Mouse (Mus musculus): Measurements from ENCODE around the gene Sdad1. TPM values are rescaled to one million over a fixed set of nuclear protein-coding genes. Genes with fewer than 3 reads are reported as not detected.

Gene Sdad1
- polyA plus RNA-seq, 1 experiment, result 83.8 TPM

GRCm38 (mm10) chr5:92294525-92294924, 15.8 kb downstream of the Sdad1 start:
- Histone ChIP-seq H3K27me3 (ENCODE audit: control insufficient read depth, insufficient read depth, low read length, poor library complexity, severe bottlenecking) (no peaks in the 10 kb centered on the region), H3K36me3 (ENCODE audit: control insufficient read depth, insufficient read depth, low read length, poor library complexity, severe bottlenecking) (peaks cover 62% of the 10 kb centered on the region), H3K4me3 (ENCODE audit: low read depth, low read length) (no peak overlapping the region), H3K9me3 (replicated peaks; ENCODE audit: control insufficient read depth, insufficient read depth, low read length, poor library complexity, severe bottlenecking) (no peaks in the 10 kb centered on the region), H3K27ac (ENCODE audit: insufficient read depth, low read length) (no peak overlapping the region), H3K4me1 (ENCODE audit: control insufficient read depth, insufficient read depth, low read length) (no peaks in the 10 kb centered on the region), H3K9ac (ENCODE audit: low read depth, poor library complexity, severe bottlenecking) (no peak overlapping the region)
- TF ChIP-seq EP300 (IDR thresholded peaks at IDR 0.05; ENCODE audit: insufficient read depth, low read depth, low read length) (no peak), CTCF (IDR thresholded peaks at IDR 0.05; ENCODE audit: low read depth, low read length) (no peak), POLR2A (IDR thresholded peaks at IDR 0.05; ENCODE audit: insufficient read depth, low read length) (no peak)

DNA sequence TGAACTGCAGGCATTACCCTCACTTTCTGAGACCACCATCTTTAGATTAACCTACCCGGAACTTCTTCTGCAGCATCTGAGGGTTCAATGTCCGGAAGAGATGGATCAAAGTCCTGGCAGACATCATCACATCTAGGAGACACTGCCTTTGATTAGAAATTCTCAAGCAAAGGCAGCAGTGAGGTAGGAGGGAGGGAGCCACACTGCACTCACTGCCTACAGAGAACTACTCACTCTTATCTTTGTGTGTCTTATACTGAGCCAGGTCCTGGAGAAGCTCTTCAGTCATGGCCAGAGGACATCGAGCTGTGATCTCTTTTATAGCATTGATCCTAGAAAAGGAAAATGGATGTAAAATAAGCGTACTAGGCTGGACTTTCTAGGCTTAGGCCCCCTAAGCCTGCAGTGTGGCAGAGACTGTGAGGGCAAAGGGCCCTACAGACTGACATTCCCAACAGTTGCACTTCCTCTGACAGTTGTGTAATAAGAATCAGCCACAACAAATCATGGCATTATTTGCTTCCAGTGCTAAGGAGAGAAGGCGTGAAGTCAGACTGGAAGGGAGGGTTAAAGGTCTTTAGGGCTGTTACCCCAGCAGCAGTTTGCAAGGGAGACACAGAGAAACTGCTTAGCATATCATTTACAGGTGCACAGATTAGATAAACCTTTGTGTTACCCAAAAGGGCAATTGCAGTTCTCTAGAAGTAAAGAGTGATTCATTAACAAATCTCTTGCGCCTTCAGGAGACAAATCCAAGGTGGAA, 18.4 kb downstream of the Sdad1 start:
- Histone ChIP-seq H3K36me3 (ENCODE audit: control insufficient read depth, insufficient read depth, low read length, poor library complexity, severe bottlenecking) (peaks cover 70% of the 10 kb centered on the region), H3K27ac (ENCODE audit: insufficient read depth, low read length) (no peak overlapping the region), H3K4me1 (ENCODE audit: control insufficient read depth, insufficient read depth, low read length) (no peaks in the 10 kb centered on the region), H3K9me3 (replicated peaks; ENCODE audit: control insufficient read depth, insufficient read depth, low read length, poor library complexity, severe bottlenecking) (no peaks in the 10 kb centered on the region), H3K27me3 (ENCODE audit: control insufficient read depth, insufficient read depth, low read length, poor library complexity, severe bottlenecking) (no peaks in the 10 kb centered on the region), H3K4me3 (ENCODE audit: low read depth, low read length) (no peak overlapping the region), H3K9ac (ENCODE audit: low read depth, poor library complexity, severe bottlenecking) (no peak overlapping the region)
- TF ChIP-seq POLR2A (IDR thresholded peaks at IDR 0.05; ENCODE audit: insufficient read depth, low read length) (no peak), EP300 (IDR thresholded peaks at IDR 0.05; ENCODE audit: insufficient read depth, low read depth, low read length) (no peak), CTCF (IDR thresholded peaks at IDR 0.05; ENCODE audit: low read depth, low read length) (no peak)

DNA sequence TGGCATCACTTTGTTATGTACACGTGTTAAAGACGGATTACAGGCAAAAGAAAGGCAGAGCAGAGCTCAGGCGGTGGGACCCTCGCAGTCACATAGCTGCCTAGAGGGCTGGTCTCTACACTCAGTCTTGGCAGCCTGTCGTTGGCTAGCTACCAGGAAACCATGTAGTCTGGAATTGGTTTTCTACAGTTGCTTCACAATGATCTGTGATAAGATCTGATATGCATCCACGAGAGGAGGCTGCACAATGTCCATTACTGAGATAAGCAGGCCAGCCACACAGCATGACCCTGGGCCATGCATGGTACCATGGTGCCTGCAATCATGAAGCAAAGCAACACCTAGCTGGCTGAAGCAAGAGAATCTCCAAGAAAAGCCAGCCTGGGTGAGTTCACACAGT, 22.4 kb downstream of the Sdad1 start:
- Histone ChIP-seq H3K27me3 (ENCODE audit: control insufficient read depth, insufficient read depth, low read length, poor library complexity, severe bottlenecking) (no peaks in the 10 kb centered on the region), H3K4me1 (ENCODE audit: control insufficient read depth, insufficient read depth, low read length) (no peaks in the 10 kb centered on the region), H3K27ac (ENCODE audit: insufficient read depth, low read length) (no peak overlapping the region), H3K9ac (ENCODE audit: low read depth, poor library complexity, severe bottlenecking) (no peak overlapping the region), H3K36me3 (ENCODE audit: control insufficient read depth, insufficient read depth, low read length, poor library complexity, severe bottlenecking) (peaks cover 61% of the 10 kb centered on the region), H3K4me3 (ENCODE audit: low read depth, low read length) (no peak overlapping the region), H3K9me3 (replicated peaks; ENCODE audit: control insufficient read depth, insufficient read depth, low read length, poor library complexity, severe bottlenecking) (no peaks in the 10 kb centered on the region)
- TF ChIP-seq POLR2A (IDR thresholded peaks at IDR 0.05; ENCODE audit: insufficient read depth, low read length) (no peak), CTCF (IDR thresholded peaks at IDR 0.05; ENCODE audit: low read depth, low read length) (no peak), EP300 (IDR thresholded peaks at IDR 0.05; ENCODE audit: insufficient read depth, low read depth, low read length) (no peak)

DNA sequence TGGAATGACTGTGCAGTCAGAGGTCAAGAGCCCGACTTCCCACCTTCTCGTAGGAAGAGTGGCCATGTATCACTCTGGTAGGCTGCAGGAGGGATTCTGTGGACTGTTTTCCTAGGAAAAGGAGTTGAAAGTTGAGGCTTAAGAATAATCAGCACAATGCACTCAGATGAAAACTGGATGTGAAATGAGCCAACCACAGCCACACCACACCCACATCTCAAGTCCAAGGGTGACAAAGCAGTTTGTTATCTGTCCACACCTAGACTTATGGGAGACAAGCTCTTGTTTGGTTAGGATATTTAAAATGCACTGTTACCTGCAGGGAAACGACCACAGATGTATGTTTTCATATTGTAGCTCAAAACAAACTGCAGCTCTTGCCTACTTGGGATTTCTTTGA, 27.2 kb downstream of the Sdad1 start:
- Histone ChIP-seq H3K9ac (ENCODE audit: low read depth, poor library complexity, severe bottlenecking) (no peak overlapping the region), H3K27me3 (ENCODE audit: control insufficient read depth, insufficient read depth, low read length, poor library complexity, severe bottlenecking) (no peaks in the 10 kb centered on the region), H3K36me3 (ENCODE audit: control insufficient read depth, insufficient read depth, low read length, poor library complexity, severe bottlenecking) (peaks cover 19% of the 10 kb centered on the region), H3K4me1 (ENCODE audit: control insufficient read depth, insufficient read depth, low read length) (no peaks in the 10 kb centered on the region), H3K4me3 (ENCODE audit: low read depth, low read length) (no peak overlapping the region), H3K9me3 (replicated peaks; ENCODE audit: control insufficient read depth, insufficient read depth, low read length, poor library complexity, severe bottlenecking) (no peaks in the 10 kb centered on the region), H3K27ac (ENCODE audit: insufficient read depth, low read length) (no peak overlapping the region)
- TF ChIP-seq POLR2A (IDR thresholded peaks at IDR 0.05; ENCODE audit: insufficient read depth, low read length), result no peak

DNA sequence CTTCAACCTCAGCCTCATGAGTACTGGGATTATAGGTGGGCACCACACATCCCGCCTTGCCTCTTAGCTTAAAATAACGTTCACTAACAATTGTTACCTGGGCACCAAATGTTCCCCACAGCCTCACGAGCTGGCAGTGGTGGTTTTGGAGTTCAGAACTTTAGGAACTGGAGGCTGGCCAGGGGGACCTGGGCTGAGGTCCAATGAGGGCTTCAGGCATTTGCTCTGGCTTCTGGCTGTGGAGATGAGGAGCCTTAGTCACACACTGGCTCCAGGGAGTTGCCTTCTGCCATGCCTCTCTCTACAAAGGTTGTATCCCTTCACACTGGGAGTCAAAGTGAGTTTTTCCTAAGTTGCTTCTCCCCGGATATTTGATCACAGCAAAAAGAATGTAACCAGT, 27.7 kb downstream of the Sdad1 start:
- Histone ChIP-seq H3K4me3 (ENCODE audit: low read depth, low read length) (no peak overlapping the region), H3K4me1 (ENCODE audit: control insufficient read depth, insufficient read depth, low read length) (no peaks in the 10 kb centered on the region), H3K9me3 (replicated peaks; ENCODE audit: control insufficient read depth, insufficient read depth, low read length, poor library complexity, severe bottlenecking) (no peaks in the 10 kb centered on the region), H3K27ac (ENCODE audit: insufficient read depth, low read length) (no peak overlapping the region), H3K36me3 (ENCODE audit: control insufficient read depth, insufficient read depth, low read length, poor library complexity, severe bottlenecking) (peaks cover 13% of the 10 kb centered on the region), H3K9ac (ENCODE audit: low read depth, poor library complexity, severe bottlenecking) (no peak overlapping the region), H3K27me3 (ENCODE audit: control insufficient read depth, insufficient read depth, low read length, poor library complexity, severe bottlenecking) (no peaks in the 10 kb centered on the region)
- no peak for TF ChIP-seq CTCF (IDR thresholded peaks at IDR 0.05; ENCODE audit: low read depth, low read length)
- TF ChIP-seq POLR2A (IDR thresholded peaks at IDR 0.05; ENCODE audit: insufficient read depth, low read length), result no peak
- no peak for TF ChIP-seq EP300 (IDR thresholded peaks at IDR 0.05; ENCODE audit: insufficient read depth, low read depth, low read length)

GRCm38 (mm10) chr5:92278942-92279537, 31.2 kb downstream of the Sdad1 start:
- no peaks in the 10 kb centered on the region for H3K9me3 ChIP-seq (replicated peaks; ENCODE audit: control insufficient read depth, insufficient read depth, low read length, poor library complexity, severe bottlenecking)
- no peaks in the 10 kb centered on the region for H3K27me3 ChIP-seq (ENCODE audit: control insufficient read depth, insufficient read depth, low read length, poor library complexity, severe bottlenecking)
- H3K4me3 ChIP-seq (ENCODE audit: low read depth, low read length), result no peak overlapping the region
- no peaks in the 10 kb centered on the region for H3K4me1 ChIP-seq (ENCODE audit: control insufficient read depth, insufficient read depth, low read length)
- H3K27ac ChIP-seq (ENCODE audit: insufficient read depth, low read length), result no peak overlapping the region
- H3K9ac ChIP-seq (ENCODE audit: low read depth, poor library complexity, severe bottlenecking), result no peak overlapping the region
- no peaks in the 10 kb centered on the region for H3K36me3 ChIP-seq (ENCODE audit: control insufficient read depth, insufficient read depth, low read length, poor library complexity, severe bottlenecking)
- TF ChIP-seq POLR2A (IDR thresholded peaks at IDR 0.05; ENCODE audit: insufficient read depth, low read length), result no peak

Data from ES-Bruce4 (cell line).